ENCODE assay signal across 8 mouse cellular contexts in genomic region chr8:109535140-109535990, GRCm38 (mm10). TPM values are rescaled to one million over a fixed set of nuclear protein-coding genes. Genes with fewer than 3 reads are reported as not detected.
A peak's percentile ranks its signal among the peaks of the same experiment; 100 is the strongest.
DNase-seq lines count a peak whose midpoint lies in the region; ATAC-seq and TF ChIP-seq lines count a peak whose summit lies in the region.

No protein-coding gene starts in this region.

- no peaks in the 10 kb centered on the region for H3K4me1 ChIP-seq in lung, postnatal 0 days (ENCODE audit: insufficient read depth, low read depth, low read length)

- H3K9ac ChIP-seq in lung, postnatal 0 days (replicated peaks; ENCODE audit: low read depth): no peak overlapping the region

- no peak for ATAC-seq in lung, postnatal 0 days

- TF ChIP-seq CTCF in left cerebral cortex, adult 2 months (IDR thresholded peaks at IDR 0.05): peak; percentile 60
- TF ChIP-seq CTCF in lung, postnatal 0 days (IDR thresholded peaks at IDR 0.05): peak; percentile 64

- H3K27ac ChIP-seq in left cerebral cortex, adult 2 months: no peak overlapping the region
- no peak overlapping the region for H3K27ac ChIP-seq in lung, postnatal 0 days (ENCODE audit: low read length)

- no peaks in the 10 kb centered on the region for H3K36me3 ChIP-seq in lung, postnatal 0 days (ENCODE audit: insufficient read depth, low read length)

- no peak overlapping the region for H3K4me2 ChIP-seq in lung, postnatal 0 days (replicated peaks; ENCODE audit: low read depth, low read length)

- 84% methylated on average over 19 of the region's 19 CpGs for WGBS in lung, postnatal 0 days

- H3K27me3 ChIP-seq in lung, postnatal 0 days (replicated peaks; ENCODE audit: insufficient read depth, low read length): no peaks in the 10 kb centered on the region

- no peak overlapping the region for H3K4me3 ChIP-seq in left cerebral cortex, adult 2 months
- H3K4me3 ChIP-seq in lung, postnatal 0 days (ENCODE audit: low read depth, low read length): no peak overlapping the region

- peak; percentile 26 to 48 for DNase-seq in adrenal gland, adult 18-20 months (ENCODE audit: low spot score in 2 of 2)
- DNase-seq in adrenal gland, adult 8-10 months: no peak
- DNase-seq in left cerebral cortex, adult 2 months (ENCODE audit: extremely low spot score in 1 of 2, low spot score in 2 of 2): peak in 1 of 2 experiments; percentile 37
- no peak for DNase-seq in left cerebral cortex, postnatal 10 days (ENCODE audit: extremely low spot score in 1 of 2, low spot score in 2 of 2)
- peak; percentile 71 for DNase-seq in NIH3T3 (ENCODE audit: low read depth)
- peak; percentile 57 for DNase-seq in forelimb bud, embryonic 11.5 days (ENCODE audit: low read depth, low spot score)
- no peak for DNase-seq in lung, postnatal 0 days (ENCODE audit: low spot score)
- DNase-seq in thymus, postnatal 36 days: peak; percentile 41 to 52

- no peaks in the 10 kb centered on the region for H3K9me3 ChIP-seq in lung, postnatal 0 days (ENCODE audit: low read length)

- intact Hi-C loops in left cerebral cortex, adult 2 months (cut with DNase I): loop anchor here (5.0 to 10.0 kb wide), 3 partner anchors 648 to 1718 kb away; no protein-coding TSS in a partner anchor
- intact Hi-C loops in left cerebral cortex, postnatal 10 days (cut with DNase I): loop anchor here (10.0 kb wide), 1 partner anchor 111 kb away; no protein-coding TSS in a partner anchor

- TF ChIP-seq EP300 in lung, postnatal 0 days (IDR thresholded peaks at IDR 0.05): no peak

RNA-seq across cellular contexts. Expression of gene Dhx38, which starts 30.3 kb away (rescaled TPM):
- total RNA-seq in adrenal gland, adult 18-20 months (2021): 10 to 100 TPM; 22.4 to 24.7 TPM
- total RNA-seq in adrenal gland, adult 8-10 months (2022): 10 to 100 TPM; 22.3 to 28.5 (median 25.2) TPM
- total RNA-seq in left cerebral cortex, adult 2 months (2021): 10 to 100 TPM; 31.0 to 31.1 TPM
- total RNA-seq in left cerebral cortex, postnatal 10 days (2021): 10 to 100 TPM; 21.9 to 24.1 TPM
- 12.5 and 12.7 TPM in 2 replicates for polyA plus RNA-seq in lung, postnatal 0 days (2015; fragmentation: Nextera tagmentation; extraction: Ambion mirVana)

RNA-seq across cellular contexts. Expression of gene Txnl4b, which starts 30.3 kb away (rescaled TPM):
- 1 to 10 TPM; 8.6 to 10.0 TPM for total RNA-seq in adrenal gland, adult 18-20 months (2021)
- 10 to 100 TPM; 10.3 to 12.7 (median 11.9) TPM for total RNA-seq in adrenal gland, adult 8-10 months (2022)
- 10 to 100 TPM; 14.8 to 16.2 TPM for total RNA-seq in left cerebral cortex, adult 2 months (2021)
- total RNA-seq in left cerebral cortex, postnatal 10 days (2021): 10 to 100 TPM; 10.7 to 11.7 TPM
- 24.4 and 25.0 TPM in 2 replicates for polyA plus RNA-seq in lung, postnatal 0 days (2015; fragmentation: Nextera tagmentation; extraction: Ambion mirVana)

RNA-seq across cellular contexts. Expression of gene Pmfbp1, which starts 41.5 kb away (rescaled TPM):
- total RNA-seq in adrenal gland, adult 18-20 months (2021): not detected
- total RNA-seq in adrenal gland, adult 8-10 months (2022): not detected
- total RNA-seq in left cerebral cortex, adult 2 months (2021): under 1 TPM; 0.32 to 0.42 TPM
- under 1 TPM; 0.22 to 0.58 TPM for total RNA-seq in left cerebral cortex, postnatal 10 days (2021)
- polyA plus RNA-seq in lung, postnatal 0 days (2015; fragmentation: Nextera tagmentation; extraction: Ambion mirVana): not detected in 2 replicates

RNA-seq across cellular contexts. Expression of gene Hp, which starts 43.6 kb away (rescaled TPM):
- total RNA-seq in adrenal gland, adult 18-20 months (2021): 100 to 1,000 TPM in 1 of 2 experiments, 10 to 100 TPM in 1; 95.5 to 389 TPM
- total RNA-seq in adrenal gland, adult 8-10 months (2022): 100 to 1,000 TPM in 1 of 4 experiments, 10 to 100 TPM in 3; 66.0 to 260 (median 87.5) TPM
- total RNA-seq in left cerebral cortex, adult 2 months (2021): not detected
- total RNA-seq in left cerebral cortex, postnatal 10 days (2021): not detected
- 703 and 838 TPM in 2 replicates for polyA plus RNA-seq in lung, postnatal 0 days (2015; fragmentation: Nextera tagmentation; extraction: Ambion mirVana)

Comparison
In these comparisons a context has a peak if more than half of its experiments do, and no peak if none do; other contexts are left out.
1. DNase-seq: peak in adrenal gland, adult 18-20 months (2 of 2), NIH3T3 (single experiment), forelimb bud, embryonic 11.5 days (single experiment) and thymus, postnatal 36 days (2 of 2); none in adrenal gland, adult 8-10 months (single experiment), left cerebral cortex, postnatal 10 days (0 of 2) and lung, postnatal 0 days (single experiment).